Mouse (Mus musculus) NIH3T3 (cell line): ENCODE results near the gene Fam189a1.

ENCODE experiments used
- DNase-seq: peaks from one replicate; pipeline ENCODE4 v3.0.0-alpha.2; 2012; ENCODE audit warnings: low read depth

The Fam189a1 gene

DNA sequence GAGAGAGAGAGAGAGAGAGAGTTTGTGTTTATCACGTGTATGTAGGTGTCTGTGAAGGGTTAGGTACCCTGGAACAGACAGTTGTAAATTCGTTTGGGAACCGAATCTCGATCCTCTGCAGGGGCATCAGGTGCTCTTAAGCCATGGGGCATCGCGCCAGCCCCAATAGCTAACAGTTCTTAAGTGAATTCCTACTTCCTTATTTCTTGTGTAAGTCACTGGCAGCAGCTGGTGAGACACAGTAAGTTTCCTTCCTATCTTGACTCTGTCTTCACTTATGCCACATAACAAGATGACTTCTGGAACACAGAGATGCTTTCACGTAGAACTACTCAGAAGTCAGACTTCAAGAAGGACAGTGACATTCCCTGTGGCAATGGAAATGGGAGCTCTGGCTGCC lies 275.0 kb downstream of the Fam189a1 start:
- DNase-seq = no peak

DNA sequence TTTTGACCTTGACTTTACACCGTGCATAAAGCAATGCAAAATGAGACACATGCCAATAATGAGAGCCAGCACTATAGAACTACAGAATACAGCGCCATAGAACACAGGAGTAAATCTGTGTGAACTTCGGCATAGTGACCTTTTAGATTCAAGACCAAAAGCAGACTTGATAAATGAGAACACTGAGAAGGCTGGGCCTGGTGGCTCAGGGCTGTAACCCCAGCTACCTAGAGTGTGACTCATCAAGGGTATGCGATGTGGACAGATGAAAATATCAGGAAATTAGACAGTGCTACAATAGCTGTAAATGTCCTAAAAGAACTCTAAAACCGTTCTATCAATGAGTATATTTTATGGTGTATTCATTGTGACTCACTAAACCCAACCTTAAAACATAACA lies 276.0 kb downstream of the Fam189a1 start:
- DNase-seq = no peak

DNA sequence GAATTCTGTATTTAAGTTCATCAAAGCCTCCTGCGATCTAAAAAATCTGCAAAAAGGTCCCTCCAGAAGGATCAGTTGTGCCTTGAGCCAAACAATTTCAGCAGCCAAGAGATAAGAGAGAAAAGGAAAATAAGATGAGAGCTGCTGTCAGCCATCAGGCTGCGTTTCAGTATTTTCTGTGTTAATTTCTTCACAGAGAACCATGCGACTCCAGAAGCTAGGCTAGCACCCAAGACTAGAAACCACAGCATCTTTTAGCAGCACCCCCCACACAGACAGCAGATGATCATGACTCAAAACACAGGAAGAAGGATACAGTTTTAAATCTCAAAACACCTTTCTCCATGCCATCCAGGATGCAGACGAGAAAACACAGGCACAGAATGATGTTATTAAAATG lies 281.4 kb downstream of the Fam189a1 start:
- no peak for DNase-seq

DNA sequence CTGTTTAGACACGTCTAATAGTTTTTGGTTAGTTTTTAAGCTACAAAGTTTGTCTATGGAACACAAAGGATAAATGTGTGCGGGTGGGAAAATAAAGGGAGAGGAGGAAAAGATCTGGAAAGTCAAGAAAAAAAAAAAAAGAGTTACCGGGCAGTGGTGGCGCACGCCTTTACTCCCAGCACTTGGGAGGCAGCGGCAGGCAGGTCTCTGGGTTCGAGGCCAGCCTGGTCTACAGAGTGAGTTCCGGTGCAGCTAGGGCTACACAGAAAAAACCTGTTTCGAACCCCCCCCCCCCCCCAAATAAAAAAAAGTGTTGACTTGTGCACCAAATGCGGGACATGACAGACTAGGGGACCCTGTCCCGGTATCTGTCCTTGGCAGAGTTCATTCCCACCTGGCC lies 283.1 kb downstream of the Fam189a1 start:
- DNase-seq = no peak

DNA sequence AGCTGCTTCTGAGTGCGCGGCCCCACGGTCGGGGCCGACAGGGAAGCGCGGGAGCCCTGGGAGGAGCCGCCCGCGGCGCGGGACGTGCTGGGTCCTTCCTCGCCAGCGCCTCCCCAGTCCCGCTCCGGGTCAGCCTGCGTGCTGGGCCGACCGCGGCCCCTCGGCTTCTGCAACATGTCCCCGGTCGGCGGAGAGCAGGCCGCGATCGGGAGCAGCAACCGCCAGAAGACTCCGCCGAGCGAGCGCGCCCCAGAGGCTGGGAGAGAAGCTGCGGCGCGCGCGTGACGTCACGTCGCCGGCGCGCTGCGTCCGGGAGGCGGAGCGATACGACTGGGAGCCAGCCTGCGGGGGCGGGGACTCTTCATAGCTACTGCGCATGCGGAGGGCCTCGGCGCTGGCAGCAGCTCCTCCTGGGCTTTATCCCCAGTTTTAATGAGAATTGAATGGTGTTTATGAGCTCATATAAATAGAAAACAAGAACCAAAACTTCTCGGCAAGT lies 283.6 kb downstream of the Fam189a1 start, which contains the start of gene Nsmce3:
Gene Nsmce3, minus strand, starts transcription at position 255 of the 499 bp plus-strand sequence.
- DNase-seq = peak; percentile 99

DNA sequence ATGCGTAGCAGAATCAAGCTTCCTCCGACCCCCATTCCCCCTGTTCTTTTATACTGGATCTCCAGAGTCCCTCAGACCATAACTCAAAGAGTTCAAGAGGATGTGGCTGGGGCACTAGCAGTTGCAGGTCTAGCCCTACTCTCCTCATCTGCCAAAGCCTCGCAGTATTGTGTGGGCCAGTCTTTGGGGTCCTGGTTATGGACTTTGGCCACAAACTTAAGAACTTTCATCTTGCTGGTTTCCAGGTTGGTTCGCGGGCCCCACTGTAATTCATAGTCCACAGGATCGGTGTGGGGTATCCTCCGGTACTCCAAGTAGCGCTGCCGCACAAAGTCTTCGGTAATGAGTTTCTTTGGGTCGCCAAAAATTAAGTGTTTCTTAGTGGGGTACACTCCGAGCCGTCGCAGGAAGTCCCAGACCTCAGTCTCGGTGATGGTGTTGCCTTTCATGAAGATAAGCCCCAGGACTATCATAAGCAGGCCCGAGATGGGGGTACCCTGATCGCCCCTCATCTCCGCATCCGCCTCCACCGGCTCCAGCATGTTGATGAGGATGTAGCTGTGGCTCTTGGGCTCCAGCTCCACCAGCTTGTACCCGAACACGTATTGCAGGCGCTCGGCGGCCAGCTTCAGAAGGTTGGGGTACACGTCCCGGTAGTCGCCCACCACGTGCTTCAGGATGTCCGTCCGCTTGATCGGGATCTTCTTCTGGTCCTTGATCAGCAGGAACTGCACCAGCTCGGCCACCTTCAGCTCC lies 284.2 kb downstream of the Fam189a1 start:
- DNase-seq = peak; percentile 6

DNA sequence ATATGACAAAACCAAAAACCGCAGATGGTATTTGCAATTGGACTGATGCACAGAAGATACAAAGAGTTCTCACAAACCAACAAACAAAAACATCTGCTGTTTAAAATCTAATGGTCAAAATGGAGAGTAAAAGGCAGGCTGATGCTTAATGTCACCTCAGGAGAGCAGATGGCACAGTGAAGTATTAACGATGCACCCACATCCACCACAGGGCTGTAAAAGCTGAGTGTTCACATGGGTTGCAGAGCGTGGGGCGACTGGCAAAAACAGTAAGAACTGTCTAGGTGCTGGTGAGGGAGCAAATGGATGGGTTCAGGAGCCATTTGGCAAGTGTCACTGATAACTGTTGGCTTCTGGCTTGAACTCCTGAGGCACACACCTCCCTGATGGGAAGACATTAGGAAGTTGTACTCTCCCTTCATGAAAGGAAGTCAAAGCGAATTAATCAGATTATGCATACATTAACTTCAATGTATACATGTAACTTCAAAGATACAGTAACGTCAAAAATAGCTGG lies 286.8 kb downstream of the Fam189a1 start:
- no peak for DNase-seq

DNA sequence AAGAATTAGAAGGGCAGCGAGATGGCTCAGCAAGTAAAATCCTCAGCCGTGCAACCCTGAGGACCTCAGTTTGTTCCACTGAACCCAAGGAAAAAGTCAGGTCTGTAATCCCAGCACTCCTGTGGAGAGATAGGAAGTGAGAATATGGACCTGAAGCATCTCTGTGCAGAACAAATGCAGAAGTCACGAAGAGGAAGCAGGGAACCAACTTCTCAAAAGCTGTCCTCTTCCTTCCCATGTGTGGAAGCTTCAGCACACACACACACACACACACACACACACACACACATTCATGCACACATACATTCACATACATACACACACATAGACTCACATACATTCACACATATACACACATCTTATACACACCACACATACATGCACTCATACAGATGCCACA lies 292.8 kb downstream of the Fam189a1 start:
- no peak for DNase-seq

DNA sequence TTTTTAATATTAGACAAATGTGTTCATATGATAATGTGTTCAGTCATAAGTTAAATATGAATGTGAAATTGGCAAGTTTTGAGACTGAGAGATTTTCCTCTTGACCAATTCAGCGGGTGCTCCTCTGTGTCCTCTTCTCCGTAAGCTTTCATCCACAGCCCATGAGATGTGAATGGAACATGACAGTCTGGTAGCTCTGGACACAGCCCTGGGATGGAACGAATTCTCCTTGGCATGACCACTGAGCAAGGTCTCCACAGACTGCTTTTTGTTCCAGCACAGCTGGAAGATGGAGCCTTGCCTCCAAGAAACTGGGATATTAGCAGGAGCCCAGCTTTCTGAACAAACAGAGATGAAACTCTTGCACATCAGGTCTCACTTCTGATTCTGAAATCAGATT lies 293.4 kb downstream of the Fam189a1 start:
- no peak for DNase-seq

DNA sequence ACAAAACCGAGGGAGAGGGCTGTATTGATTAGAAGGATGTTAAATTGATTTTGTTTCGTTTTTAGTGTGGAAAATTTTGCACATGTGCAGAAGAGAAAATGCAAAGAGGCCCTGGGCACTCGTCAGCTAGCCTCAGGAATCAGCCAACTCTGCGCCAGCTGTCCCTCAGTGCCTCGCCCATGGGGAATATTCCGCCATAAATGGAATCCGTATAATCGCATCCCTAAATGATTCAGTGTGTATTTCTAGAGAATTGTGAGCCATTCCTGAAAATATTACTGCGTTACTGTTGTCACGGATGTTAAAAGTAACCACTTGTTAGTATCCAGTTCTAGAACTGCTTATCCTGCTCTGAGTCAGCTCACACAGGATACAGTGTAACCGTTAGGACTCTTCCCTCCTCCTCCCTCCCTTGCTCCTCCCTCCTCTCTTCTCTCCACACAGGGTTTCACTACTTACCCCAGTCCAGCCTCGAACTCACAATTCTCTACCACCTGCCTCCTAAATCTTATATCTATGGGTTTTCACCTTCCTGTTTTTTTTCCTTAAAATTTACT lies 299.8 kb downstream of the Fam189a1 start:
- peak; percentile 45 for DNase-seq

DNA sequence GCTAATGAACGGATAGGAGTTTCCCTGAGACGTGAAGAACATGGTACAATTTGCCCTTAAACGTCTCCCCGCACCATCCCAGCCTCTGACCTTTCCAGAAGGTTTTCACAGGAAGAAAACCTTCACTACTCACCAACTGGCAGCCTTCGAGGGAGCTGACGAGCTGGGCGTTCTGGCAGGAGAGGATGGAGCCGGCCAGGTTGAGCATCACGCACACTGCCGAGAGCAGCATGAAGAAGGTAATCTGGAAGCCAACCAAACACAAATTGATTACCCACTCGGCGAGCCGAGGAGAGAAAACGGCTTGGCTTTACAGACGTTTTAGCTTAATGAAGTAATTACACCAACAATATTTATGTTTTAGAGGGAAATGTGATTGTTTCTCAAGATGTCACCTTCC lies 300.4 kb downstream of the Fam189a1 start:
- DNase-seq = peak; percentile 43

DNA sequence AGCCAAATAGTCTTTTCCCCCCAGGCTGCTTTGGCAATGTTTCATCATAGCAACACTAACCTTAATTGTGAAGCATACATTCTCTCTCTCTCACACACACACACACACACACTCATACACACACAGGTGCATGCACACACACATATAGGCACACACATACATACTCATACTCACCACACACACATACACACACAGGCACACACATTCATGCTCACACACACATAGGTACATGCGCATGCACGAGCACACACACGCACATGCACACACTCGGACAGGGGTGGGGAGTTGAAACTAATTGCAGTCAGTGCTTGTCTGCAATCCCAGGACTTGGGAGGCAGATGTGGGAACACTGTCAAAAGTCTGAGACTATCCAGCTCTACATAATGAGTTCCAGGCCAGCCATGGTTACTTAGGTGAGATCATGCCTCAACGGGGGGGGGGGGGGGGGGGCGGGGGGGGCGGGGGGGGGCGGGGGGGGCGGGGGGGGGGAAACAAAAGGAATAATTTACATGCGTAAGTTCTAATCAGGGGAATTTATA lies 300.9 kb downstream of the Fam189a1 start:
- peak; percentile 72 for DNase-seq

DNA sequence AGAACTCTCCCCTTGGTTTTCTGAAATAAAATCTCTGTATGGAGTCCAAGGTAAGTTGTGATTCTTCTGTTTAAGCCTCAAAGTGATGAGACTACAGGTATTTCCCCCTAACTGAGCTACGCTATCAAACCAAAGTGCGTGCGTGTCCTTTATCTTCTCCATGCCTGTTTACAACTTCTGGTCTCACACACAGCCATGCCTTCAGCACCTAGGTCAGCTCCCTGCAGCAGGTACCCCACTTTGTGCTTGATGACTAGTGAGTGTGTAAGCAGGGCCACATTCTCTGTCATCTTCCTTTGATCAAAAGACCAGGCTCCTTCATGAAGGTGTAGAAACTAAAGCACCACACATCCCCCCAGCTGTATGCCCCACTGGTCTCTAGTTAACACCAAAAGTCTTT lies 305.6 kb downstream of the Fam189a1 start:
- DNase-seq = peak; percentile 48

DNA sequence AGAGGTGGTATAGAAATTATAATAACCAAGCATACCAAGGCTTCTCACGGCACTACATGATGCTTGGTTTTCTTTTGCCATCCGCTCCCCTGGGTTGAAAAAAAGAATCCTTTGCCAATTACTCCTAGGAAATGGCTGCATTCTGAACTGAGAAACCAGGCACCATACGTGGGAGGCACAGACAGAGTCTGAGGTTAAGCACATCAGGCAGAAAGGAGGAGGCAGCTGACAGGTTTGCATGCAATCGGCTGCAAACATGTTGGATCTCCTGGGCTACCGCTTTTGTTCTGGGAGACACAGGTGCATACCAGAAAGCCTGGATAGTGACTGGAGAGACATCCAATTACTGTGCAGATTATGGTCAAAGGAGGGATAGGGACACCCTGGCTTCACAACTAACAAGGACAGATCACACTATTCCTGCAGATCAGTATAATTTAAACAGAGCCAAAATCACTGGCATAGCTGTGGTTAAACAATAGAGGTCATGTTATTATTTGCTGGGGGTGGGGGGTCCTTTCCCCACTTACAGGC lies 308.9 kb downstream of the Fam189a1 start:
- no peak for DNase-seq

DNA sequence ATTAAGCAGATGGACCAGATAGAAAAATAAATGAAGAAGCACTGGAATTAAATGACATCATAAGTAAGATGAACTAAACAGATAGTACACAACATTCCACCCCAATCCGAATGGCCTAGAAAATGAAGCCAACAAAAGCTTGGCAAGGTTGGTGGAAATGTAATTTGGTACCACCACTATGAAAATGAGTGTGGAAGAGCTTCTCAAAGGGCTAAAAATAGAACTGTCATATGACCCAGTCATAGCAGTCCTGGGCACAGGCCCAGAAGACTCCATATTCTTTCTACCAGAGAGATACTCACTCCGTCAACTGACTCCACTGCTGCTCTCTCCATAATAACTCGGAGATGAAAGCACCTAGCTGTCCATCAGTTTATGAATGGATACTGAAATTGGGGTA lies 310.3 kb downstream of the Fam189a1 start:
- peak; percentile 63 for DNase-seq

DNA sequence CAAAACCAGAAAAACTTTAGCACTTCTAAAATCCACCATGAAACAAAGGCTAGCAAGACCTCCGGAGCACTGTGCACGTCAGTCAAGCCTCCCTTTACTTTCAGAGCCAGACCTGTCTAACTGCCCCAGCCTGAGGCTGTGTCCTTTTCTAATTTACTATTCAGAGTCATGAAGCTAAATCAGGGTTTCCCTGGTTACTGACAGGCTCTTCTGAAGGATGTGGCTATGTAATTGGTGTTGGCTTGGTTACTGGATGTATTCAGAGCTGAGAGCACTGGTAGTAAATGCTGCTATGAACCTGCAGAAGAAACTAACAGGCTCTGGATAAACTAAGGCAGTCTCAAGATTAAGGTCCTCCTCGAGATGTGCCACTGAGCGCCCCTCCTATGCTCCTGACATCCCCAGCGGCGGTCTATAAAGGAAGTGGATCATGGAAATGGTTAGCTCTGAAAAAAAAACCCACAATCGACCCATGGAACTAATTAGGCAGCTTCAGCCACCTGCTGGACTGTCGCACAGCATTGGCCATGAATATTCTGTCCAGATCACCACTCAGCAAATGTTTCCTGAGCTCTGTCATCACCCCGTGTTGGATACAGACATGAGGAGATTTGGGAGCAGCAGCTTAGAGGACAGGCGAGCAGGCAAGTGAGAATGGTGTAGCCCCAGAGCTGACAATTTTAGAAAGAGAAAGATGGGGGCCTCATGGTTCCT lies 315.3 kb downstream of the Fam189a1 start:
- no peak for DNase-seq

DNA sequence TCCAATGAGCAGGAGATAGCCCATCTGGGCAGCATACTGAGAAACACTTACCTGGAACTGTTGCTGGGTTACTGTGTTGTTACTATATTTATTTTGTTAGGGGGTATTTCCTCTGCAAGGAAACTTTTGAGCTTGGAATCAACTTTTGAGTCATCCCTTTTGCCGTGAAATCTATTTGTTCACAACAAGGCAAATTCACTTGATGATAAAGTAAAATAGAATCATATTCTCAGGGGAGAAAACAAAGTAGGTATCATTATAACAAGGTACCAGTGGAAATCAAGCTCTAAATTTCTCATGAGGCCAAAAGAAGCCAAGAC lies 315.8 kb downstream of the Fam189a1 start:
- DNase-seq = no peak

DNA sequence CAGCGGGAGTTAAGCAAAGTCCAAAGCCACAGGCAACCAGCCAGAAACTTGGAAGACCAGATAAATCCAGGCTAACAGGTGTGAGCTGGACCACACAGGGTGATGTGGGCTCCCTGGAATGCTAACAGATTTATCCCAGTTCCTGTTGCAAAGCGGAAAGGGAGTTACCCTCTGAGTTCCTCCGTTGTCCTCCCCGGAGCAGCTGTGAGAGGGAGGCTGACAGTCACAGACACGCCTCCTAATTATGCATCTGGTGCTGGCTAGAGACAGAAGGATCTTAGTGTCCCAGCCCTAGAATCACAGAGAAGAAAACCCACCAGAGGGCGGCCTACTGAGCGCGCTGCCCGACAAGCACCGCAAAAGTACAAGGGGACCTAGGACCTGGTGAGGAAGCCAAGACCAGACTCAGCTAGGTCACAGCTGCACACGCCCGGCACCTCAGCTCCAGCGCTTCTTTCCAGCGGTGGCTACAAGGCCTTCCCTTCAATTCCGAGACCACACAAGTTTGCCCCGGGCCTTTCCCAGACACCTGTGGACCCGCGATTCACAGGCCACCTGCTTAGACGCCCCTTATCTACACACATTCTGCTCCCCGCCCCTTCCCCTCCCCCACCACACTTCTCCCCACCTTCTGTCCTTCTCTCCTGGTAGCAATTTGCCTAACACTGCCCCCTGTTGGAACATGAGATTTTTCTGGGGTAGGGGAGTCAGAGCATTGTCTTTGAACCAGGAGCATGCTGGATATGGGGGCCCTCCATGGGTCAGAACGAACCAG lies 316.4 kb downstream of the Fam189a1 start:
- no peak for DNase-seq

DNA sequence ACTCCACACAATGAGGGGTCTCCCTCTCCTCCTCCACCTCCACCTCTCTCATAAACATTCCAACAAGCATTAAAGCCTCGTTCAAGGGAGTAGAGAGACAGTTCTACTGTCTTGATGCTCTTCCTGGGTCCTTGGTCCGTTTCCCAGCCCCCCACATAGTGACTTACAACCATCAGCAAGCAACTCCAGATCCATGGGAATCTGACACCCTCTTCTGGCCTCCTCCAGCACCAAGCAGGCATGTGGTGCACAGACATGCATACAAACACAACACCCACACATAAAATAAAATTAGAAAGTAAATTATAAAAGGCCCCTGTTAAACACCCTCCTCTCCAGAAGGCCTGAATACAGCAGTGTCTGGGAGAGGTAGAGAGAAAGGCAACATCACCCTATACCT lies 317.1 kb downstream of the Fam189a1 start:
- DNase-seq = no peak

DNA sequence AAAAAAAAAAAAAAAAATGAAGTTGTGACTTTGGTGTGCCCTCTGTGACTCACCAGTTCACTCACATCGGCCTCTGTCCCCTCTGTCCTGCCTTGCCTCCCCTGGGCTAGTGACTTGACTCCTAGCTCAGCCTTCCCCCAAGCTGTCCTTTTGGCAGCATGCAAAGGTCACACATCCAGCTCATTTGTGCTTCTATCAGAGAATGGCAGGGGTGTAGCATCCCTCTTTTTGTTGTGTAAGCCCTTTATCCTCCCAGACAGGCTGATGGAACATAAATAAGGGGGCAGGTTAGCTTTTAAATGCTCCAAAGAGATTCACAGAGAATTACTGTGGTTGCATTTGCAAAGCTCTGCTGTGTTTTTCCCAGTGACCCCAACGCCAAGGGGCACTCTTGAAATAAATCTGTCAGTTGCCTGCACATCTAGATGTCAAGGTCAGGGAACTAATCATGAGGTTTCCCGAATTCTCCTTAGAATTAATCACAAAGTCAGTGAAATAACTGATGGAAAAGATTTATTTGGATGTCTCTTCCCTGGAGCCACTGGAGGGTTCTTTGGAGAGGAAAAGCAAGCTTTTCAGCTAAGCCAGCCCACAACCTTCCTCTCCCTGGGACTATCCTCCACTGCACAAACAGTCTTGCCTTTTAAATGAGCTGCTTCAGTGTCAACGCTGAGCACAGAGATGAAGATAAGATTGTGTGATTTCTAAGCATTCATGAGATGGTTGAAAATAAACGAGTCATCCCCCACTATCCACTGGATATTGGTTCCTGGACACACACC lies 326.0 kb downstream of the Fam189a1 start:
- no peak for DNase-seq

DNA sequence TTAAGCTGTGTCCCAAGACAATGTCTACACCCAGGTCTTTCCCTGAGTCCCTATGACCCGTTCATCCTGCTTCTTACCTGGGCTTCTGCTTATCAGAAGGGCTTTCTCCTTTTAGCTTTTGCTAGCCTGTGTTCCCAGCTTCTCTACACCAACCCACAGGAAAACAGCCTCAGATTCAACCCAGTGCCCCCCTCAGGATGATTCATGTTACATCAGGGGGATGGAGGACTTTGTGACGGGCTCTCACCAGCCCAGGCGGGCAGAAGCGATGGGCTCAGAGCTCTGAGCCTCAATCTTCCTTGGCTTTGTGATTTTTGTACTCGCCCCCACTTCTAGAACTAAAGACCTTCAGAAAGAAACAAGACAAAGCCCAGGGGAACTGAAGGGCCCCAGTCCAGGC lies 335.3 kb downstream of the Fam189a1 start:
- DNase-seq = no peak
